Mouse (Mus musculus) frontal cortex, adult 2 months (tissue): ENCODE data around the gene Rab28. TPM values are rescaled to one million over a fixed set of nuclear protein-coding genes. Genes with fewer than 3 reads are reported as not detected.
"Not testable (repeated sequence)": the region's sequence is repeated elsewhere in the genome, so short reads cannot be mapped to it uniquely, and the experiment has no call there.

ENCODE experiments used
- DNase-seq, 2 experiments: peaks; one replicate each; pipeline ENCODE4 v3.0.0; 2022; ENCODE audit warnings: low spot score in 1 of 2; ENCODE audit errors: extremely low spot score in 1 of 2
- polyA plus RNA-seq: library from polyadenylated mRNA; depleted of rRNA; stranded (reverse); fragments of >200 nt; gene quantifications from 2 replicates; pipeline ENCODE4 v1.2.3, GENCODE M21; 2012; rRNA removed

Gene Rab28
- 71.4 and 82.0 TPM in 2 replicates for polyA plus RNA-seq

GRCm38 (mm10) chr5:41708051-41708630 lies at the start of gene Rab28:
TSS of gene Rab28 (minus strand) at chr5:41708157.
- peak; percentile 95 to 98 for DNase-seq

DNA sequence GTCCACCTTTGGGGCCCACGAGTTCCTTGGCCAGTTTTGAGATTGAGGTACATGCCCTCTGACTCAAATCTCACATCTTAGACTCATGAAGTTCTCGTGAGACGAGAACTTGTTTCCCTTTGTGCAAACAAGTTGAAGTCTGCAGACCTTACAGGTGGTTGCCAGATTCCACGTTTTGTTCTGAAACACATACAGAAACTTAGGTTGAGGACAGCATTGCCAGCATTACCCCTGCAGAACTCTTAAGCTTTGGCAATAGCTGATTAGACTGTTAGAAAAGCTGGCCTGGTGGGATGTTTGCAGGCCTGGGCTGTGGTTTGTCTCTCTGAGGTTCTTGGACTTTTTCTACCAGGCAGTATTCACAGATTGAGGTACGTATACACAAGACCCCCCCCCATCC lies 49.4 kb upstream of the Rab28 start:
- no peak for DNase-seq

GRCm38 (mm10) chr5:41756396-41756795 lies 48.4 kb upstream of the Rab28 start:
- no peak for DNase-seq

GRCm38 (mm10) chr5:41755373-41755960 lies 47.5 kb upstream of the Rab28 start:
- no peak for DNase-seq

GRCm38 (mm10) chr5:41754836-41755235 lies 46.9 kb upstream of the Rab28 start:
- no peak for DNase-seq

GRCm38 (mm10) chr5:41754226-41754775 lies 46.3 kb upstream of the Rab28 start:
- no peak for DNase-seq

GRCm38 (mm10) chr5:41752721-41753120 lies 44.8 kb upstream of the Rab28 start:
- no peak for DNase-seq

GRCm38 (mm10) chr5:41744898-41745780 lies 37.2 kb upstream of the Rab28 start:
- no peak for DNase-seq

GRCm38 (mm10) chr5:41744234-41744633 lies 36.3 kb upstream of the Rab28 start:
- DNase-seq: no peak

GRCm38 (mm10) chr5:41738817-41739216 lies 30.9 kb upstream of the Rab28 start:
- DNase-seq: no peak

- DNase-seq: no peak
Measured at GRCm38 (mm10) chr5:41737039-41737438, 29.1 kb upstream of the Rab28 start.

DNA sequence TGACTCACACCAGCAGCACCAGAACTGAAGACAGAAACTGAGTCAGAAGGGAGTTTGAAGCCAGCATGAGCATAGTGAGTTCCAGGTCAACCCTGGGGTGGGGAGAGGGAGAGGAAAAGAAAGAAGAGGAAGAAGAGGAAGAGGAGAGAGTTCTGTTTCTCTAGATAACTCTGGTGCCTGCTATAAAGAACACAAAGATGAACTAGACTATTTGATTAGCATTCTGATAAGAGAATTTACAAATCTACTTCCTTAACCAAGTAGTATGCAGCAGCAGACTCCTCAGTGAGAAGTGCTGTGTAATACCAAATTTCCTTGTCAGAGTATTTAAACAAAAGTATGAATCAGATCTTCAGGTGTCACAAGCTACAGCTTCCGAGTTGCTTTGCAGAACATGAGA lies 19.1 kb upstream of the Rab28 start:
- no peak for DNase-seq

DNA sequence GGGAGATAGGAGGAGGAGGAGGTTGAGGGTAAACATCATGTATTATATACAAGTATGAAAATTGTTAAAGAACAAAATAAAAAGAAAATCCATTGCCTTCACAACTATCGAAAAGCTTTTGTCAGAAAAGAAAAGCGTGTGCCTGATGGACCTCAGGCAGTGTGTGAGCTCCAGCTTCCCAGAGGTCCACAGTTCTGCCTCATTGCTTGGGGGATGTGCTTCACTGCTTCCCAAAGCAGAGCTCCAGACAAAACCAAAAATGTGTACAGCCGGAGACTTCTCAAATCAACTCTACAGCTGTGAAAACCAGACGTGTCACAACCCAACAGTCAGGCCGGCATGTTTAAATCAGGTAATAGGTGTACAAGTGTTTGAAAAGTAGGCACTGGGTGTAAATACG lies 17.6 kb upstream of the Rab28 start:
- no peak for DNase-seq

DNA sequence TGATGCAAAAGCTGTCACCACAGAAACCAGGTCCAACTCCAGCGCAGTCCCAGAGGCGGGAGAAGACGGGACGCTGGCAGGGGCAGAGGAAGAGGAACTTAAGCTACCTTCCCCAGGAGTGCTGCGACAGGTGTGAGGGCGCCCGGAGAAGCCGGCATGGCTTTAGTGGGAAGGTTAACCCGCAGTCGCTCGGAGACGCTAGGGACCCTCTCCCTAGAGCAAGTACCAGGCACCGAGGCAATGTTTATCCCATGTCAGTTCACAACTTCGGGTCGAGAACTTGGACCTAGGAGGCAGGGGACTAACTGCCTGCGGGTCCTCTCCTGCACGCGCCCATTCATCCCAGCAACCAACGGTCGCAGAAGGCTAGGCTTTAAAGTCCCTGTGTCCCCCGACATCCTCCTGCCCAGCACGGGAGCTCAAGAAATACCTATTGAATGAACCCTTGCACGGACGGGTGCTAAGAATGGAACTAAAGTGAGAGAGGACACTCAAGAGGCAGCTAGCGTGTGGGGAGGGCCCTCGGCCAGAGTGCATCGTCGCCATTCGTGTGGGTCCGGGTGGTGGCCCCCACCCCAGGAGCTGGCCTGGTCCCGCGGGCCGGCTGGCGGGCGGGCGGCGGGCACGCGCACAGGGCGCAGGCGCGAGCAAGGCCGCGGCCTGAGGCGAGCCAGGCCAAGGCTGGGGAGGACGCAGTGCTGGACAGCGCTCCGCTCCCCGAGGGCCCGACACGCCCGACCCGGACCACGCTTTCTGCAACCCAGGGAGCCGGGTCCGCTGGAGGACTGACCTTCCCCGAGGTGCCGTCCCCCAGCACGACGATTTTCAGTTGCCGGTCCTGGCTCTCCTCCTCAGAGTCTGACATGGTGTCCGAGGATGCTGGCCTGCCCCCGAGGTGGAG lies 592 bp downstream of the Rab28 start:
- peak; percentile 9 to 55 for DNase-seq

DNA sequence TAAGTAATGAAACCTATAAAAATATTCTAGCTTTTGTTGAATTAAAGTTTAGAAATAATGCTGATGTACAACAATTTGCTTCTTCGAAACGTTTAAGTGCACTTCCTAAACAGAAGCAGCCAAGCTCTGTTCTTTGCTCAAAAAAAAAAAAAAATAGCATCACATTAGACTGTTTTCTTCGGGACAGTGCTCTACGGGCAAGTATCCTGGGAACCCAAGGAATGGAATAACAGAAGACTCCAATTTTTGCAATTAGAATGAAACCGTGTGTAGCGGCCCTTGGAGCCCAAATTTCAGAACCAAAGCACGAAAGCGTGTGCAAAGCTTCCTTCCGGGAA lies 1.2 kb downstream of the Rab28 start:
- DNase-seq: no peak

DNA sequence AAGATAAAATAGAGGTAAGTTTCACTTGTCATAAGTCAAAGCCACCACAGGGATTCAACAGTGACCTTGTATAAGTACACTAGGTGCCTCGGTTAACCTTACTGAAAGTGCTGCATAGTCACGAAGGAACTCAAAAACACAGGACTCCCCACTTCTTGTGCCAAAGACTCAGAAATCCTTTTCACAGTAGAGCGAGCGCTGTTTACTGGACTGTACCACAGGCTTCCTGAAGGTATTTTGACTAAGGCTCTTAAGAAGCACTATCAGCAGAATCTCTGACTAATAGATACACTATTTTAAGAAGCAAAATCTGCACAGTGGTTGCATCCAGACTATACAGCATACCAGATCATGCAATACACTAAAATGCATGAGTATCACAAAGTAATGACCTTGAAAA lies 6.9 kb downstream of the Rab28 start:
- not testable (repeated sequence) for DNase-seq

GRCm38 (mm10) chr5:41697958-41698357 lies 10.0 kb downstream of the Rab28 start:
- no peak for DNase-seq

DNA sequence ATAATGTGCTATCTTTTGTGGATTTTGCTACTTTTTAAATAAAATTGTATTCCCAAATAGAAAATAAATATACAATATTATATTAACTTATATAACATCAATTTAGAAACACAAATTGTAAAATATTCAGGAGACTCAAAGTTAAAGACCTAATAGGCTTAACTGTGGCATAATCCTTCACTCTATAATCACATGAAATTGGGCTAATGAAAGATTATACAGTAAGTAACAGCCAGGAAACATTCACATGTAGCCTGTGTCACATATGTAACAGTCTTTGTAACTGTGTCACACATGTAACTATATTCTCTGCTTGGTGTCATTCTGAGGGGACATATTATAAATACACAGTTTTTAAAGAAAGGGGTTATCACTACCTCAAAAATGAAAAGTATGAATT lies 22.9 kb downstream of the Rab28 start:
- no peak for DNase-seq

DNA sequence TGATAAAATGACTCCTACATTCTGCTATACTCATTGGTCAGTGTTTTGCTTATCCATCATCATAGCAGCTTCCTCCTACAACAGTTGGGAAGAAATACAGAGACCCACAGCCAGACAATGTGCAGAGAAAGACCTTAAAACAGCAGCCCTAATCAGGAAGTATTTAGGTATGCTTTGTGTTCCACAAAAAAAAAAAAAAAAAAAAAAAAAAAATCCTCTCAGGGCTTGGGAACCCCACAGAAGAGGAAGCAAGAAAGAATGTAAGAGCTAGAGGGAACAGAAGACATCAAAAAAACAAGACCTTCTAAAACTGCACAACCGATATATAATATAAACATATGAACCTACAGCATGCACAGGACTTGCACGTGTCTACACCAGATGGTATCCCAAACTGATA lies 24.0 kb downstream of the Rab28 start:
- DNase-seq: no peak

DNA sequence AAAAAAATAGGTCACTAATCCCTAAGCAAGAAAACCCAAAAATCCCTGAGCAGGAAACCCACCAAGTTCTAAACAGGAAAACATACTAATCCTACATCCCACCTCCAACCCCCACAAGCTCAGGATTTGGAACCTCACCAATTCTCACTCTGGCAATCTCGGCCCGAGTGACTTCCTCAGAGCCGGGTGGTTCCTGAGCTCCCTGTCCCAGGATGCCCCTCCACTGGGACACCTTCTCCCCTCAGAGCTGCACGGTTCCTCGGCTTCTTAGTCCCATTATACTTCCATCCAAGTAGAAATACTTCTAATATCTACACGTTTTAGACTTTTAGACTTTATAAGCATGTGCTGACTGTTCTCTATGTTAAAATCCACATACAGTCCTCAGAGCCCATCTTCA lies 41.9 kb downstream of the Rab28 start:
- DNase-seq: no peak

GRCm38 (mm10) chr5:41636793-41637192 lies 71.2 kb downstream of the Rab28 start:
- DNase-seq: no peak
